Mouse (Mus musculus): ENCODE measurements at regions not wholly inside any gene's neighbourhood (a gene's known extent, or its start where the extent isn't known, plus 50 kb on each side); places are given as distances from the start of the nearest gene placed in this dataset.

DNA sequence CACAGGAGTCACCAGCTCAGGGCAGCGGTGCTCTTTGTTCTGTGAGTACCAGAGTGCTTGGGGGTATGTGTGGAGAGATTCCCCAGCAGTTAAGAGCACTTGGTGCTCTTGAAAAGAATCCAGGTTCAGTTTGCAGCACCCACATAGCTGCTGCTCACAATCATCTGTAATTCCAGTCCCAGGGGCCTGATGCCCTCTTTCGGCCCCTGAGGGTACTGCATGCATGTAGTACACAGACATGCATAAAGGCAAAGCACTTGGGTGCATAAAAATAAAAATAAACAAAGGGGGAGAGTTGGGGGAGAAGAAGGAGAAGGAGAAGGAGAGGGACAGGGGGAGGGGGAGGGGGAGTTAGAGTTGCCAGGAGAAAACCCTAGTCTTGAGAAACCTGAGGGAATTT is 307.8 kb downstream of the Tshz3 start:
- TF ChIP-seq POLR2A (IDR thresholded peaks at IDR 0.05; ENCODE audit: low read depth, low read length) (no peak), CTCF (conservative IDR thresholded peaks at IDR 0.05; ENCODE audit: insufficient read depth, insufficient read length, low read depth, low read length) (peak; percentile 21; the same call in 1 of the 2 replicates)

Data from kidney, adult 2 months (tissue).